Mouse (Mus musculus) liver, adult 2 months (tissue): ENCODE data around the gene Nap1l4. TPM values are rescaled to one million over a fixed set of nuclear protein-coding genes. Genes with fewer than 3 reads are reported as not detected.

Experiments used
- DNase-seq: peaks from one replicate; pipeline ENCODE4 v3.0.0-alpha.2; 2011; ENCODE audit warnings: low read depth, low spot score; ENCODE audit errors: extremely low read depth
- H3K27ac ChIP-seq: fragments of 200-500 bp; replicated peaks from 2 replicates; pipeline ENCODE4 v1.5.1; 2012; ENCODE audit warnings: low read depth, mild to moderate bottlenecking, control low read depth, inconsistent platforms, low read length; ENCODE audit not compliant: insufficient read depth
- H3K27me3 ChIP-seq: fragments of 200-500 bp; 2 replicates; pipeline ENCODE4 v1.6.1; 2012; ENCODE audit warnings: mild to moderate bottlenecking, moderate library complexity, low read length, inconsistent platforms; ENCODE audit not compliant: control insufficient read depth, insufficient read depth
- H3K36me3 ChIP-seq: fragments of 200-500 bp; 2 replicates; pipeline ENCODE4 v1.6.1; 2012; ENCODE audit warnings: low read length, inconsistent platforms; ENCODE audit not compliant: control insufficient read depth, insufficient read depth
- H3K4me1 ChIP-seq: fragments of 200-500 bp; 2 replicates; pipeline ENCODE4 v1.6.1; 2011; ENCODE audit warnings: low read length; ENCODE audit not compliant: control insufficient read depth, insufficient read depth
- H3K4me3 ChIP-seq: fragments of 200-500 bp; 2 replicates; pipeline ENCODE4 v1.5.1; 2011; ENCODE audit warnings: low read depth, mild to moderate bottlenecking, control low read depth, low read length, moderate library complexity; ENCODE audit not compliant: insufficient read depth
- H3K79me2 ChIP-seq: fragments of 200-500 bp; 2 replicates; pipeline ENCODE4 v1.6.1; 2012; ENCODE audit warnings: inconsistent platforms, mild to moderate bottlenecking, low read length, moderate library complexity; ENCODE audit not compliant: control insufficient read depth, insufficient read depth
- H3K9ac ChIP-seq: fragments of 200-500 bp; 2 replicates; pipeline ENCODE4 v1.6.1; 2012; ENCODE audit warnings: low read depth, mild to moderate bottlenecking, control low read depth, inconsistent platforms, low read length
- CTCF ChIP-seq: fragments of 200-500 bp; IDR thresholded peaks from 2 replicates; pipeline ENCODE4 v1.5.1; 2011; ENCODE audit warnings: low read depth, low read length, control low read depth
- POLR2A ChIP-seq: fragments of 200-500 bp; IDR thresholded peaks from 2 replicates; pipeline ENCODE4 v1.6.1; 2011; ENCODE audit warnings: low read length, control low read depth; ENCODE audit not compliant: insufficient read depth; ENCODE audit errors: extremely low read depth
- WGBS: fragments of 180-500 bp; shearing (Covaris S2); methylation state at CpG from one replicate; pipeline ENCODE4 v1.1.7; 2018; 5-methylcytosine and 5-hydroxymethylcytosine counted together
- polyA plus RNA-seq: library from polyadenylated mRNA; depleted of rRNA; stranded (reverse); fragments of >200 nt; gene quantifications from 2 replicates; pipeline ENCODE4 v1.2.3, GENCODE M21; 2012; rRNA removed
- total RNA-seq: library from RNA; depleted of rRNA; stranded (reverse); fragments of >200 nt; gene quantifications from 2 replicates; pipeline ENCODE4 v1.2.3, GENCODE M21; 2014; rRNA removed

Nap1l4 gene
- total and polyA plus RNA-seq, 2 experiments: 25.7 to 40.7 TPM

DNA sequence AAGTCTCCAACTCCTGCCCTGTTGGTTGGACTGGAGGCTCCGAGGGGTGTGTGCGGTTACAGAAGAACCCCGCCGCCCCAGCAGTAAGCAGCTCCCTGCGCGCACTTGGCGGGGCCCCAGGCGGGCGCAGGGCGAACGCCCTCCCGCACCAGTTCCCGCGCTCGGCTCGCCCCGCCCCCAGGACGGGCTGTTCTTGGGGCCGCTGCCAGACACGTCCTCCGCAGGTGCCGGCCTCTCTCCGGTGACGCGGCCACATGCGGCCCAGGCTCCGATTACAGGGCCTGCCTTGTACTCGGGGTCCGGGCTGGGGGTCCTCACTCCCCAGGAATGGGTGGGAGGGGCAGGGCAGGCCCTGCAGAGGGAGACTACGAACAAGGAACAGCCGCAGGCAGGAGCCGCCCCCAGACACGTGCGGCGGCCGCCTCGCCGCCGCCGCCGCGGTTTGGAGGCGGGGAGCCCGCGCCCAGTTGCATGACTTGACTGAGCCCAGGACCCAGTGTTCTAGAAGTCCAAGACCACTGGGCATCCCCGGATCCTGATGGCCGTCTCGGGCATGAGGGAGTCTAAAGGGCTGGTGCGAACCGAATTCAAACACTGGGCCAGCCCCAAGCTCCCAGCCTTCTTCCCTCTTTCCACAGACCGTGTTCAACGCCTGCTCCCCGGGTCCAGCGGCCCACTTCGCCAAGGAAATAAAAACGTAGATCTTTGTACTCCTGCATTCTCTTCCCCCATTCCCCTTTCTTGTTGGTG is 83.9 kb downstream of the Nap1l4 start:
- no peaks in the 10 kb centered on the region for H3K79me2 ChIP-seq
- TF ChIP-seq CTCF: no peak
- TF ChIP-seq POLR2A: no peak
- H3K4me1 ChIP-seq: no peaks in the 10 kb centered on the region; the same call in 1 of the 2 replicates
- H3K36me3 ChIP-seq: no peaks in the 10 kb centered on the region
- peaks cover 12% of the 10 kb centered on the region for H3K27me3 ChIP-seq
- 20% methylated on average over 52 of the region's 56 CpGs for WGBS
- no peak for DNase-seq
- peak overlapping the region; percentile 25; the same call in 1 of the 2 replicates for H3K9ac ChIP-seq
- no peak overlapping the region for H3K27ac ChIP-seq
- H3K4me3 ChIP-seq: peak overlapping the region; percentile 42; the same call in 1 of the 2 replicates

DNA sequence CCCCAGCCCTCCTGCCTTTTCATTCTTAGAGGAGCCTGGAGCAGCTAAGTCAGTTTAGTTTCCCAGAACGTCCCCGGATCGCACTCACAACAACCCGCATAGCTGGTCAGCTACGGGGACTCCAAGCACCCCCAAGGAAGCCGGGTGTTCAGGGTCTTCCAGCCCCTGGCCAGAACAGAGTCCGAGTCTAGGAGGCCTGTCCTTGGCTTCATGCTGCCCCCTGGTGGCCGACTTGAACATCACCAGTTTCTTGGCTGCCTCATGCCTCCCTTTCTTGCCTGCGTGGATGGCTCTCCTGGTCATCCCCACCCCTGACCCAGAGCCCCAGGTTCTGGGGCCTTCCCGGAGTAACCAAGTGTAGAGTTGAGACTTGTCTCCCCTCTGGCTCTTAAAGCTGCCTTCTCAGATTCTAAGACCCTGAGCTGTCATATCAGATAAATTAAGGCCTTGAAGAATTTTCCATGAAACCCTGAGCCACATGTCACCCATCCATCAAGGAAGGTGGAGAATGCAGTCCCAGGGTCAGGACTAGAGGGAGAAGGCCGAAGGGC is 85.0 kb downstream of the Nap1l4 start:
- Histone ChIP-seq H3K9ac (no peak overlapping the region), H3K27ac (no peak overlapping the region)

More for the DNA sequence above, 85.0 kb downstream of the Nap1l4 start:
- no peak overlapping the region for H3K4me3 ChIP-seq
- DNase-seq: peak; percentile 33
- no peaks in the 10 kb centered on the region for H3K79me2 ChIP-seq
- no peaks in the 10 kb centered on the region for H3K36me3 ChIP-seq
- TF ChIP-seq POLR2A: no peak
- TF ChIP-seq CTCF: peak; percentile 92
- WGBS: 28% methylated on average over 11 of the region's 11 CpGs
- peaks cover 22% of the 10 kb centered on the region for H3K27me3 ChIP-seq
- no peaks in the 10 kb centered on the region; the same call in 1 of the 2 replicates for H3K4me1 ChIP-seq

Other genes with a start within 250 kb of the Nap1l4 start
- 2.4 and 4.4 TPM in 2 replicates for gene Cdkn1c, start 88.1 kb downstream of the Nap1l4 start, total RNA-seq
- gene Cdkn1c, start 88.1 kb downstream of the Nap1l4 start, polyA plus RNA-seq: 2.2 and 5.2 TPM in 2 replicates
- 64.4 and 95.4 TPM in 2 replicates for gene Slc22a18, start 75.4 kb downstream of the Nap1l4 start, total RNA-seq
- 344 and 377 TPM in 2 replicates for gene Slc22a18, start 75.4 kb downstream of the Nap1l4 start, polyA plus RNA-seq
- 0.28 TPM in 1 of 2 replicates, not detected in the other for gene Phlda2, start 46.0 kb downstream of the Nap1l4 start, total RNA-seq
- gene Phlda2, start 46.0 kb downstream of the Nap1l4 start, polyA plus RNA-seq: 0.40 TPM in 1 of 2 replicates, not detected in the other
- gene Cars, start 51.0 kb upstream of the Nap1l4 start, total RNA-seq: 13.6 and 17.9 TPM in 2 replicates
- gene Cars, start 51.0 kb upstream of the Nap1l4 start, polyA plus RNA-seq: 15.2 and 20.0 TPM in 2 replicates
- gene Tnfrsf26, start 79.6 kb upstream of the Nap1l4 start, total RNA-seq: 0.37 and 0.87 TPM in 2 replicates
- gene Tnfrsf26, start 79.6 kb upstream of the Nap1l4 start, polyA plus RNA-seq: 0.12 and 0.26 TPM in 2 replicates
- 0.37 and 0.40 TPM in 2 replicates for gene Tnfrsf22, start 100.6 kb upstream of the Nap1l4 start, total RNA-seq
- gene Tnfrsf22, start 100.6 kb upstream of the Nap1l4 start, polyA plus RNA-seq: 0.68 and 0.93 TPM in 2 replicates
- 0.34 TPM in 1 of 2 replicates, not detected in the other for gene Tnfrsf23, start 136.8 kb upstream of the Nap1l4 start, total RNA-seq
- 0.49 and 0.54 TPM in 2 replicates for gene Tnfrsf23, start 136.8 kb upstream of the Nap1l4 start, polyA plus RNA-seq
- gene Osbpl5, start 207.9 kb upstream of the Nap1l4 start, total RNA-seq: 2.7 and 2.8 TPM in 2 replicates
- 3.0 and 3.8 TPM in 2 replicates for gene Osbpl5, start 207.9 kb upstream of the Nap1l4 start, polyA plus RNA-seq
- gene Mrgprg, start 217.9 kb upstream of the Nap1l4 start, total RNA-seq: not detected in 2 replicates
- 0.05 TPM in 1 of 2 replicates, not detected in the other for gene Mrgprg, start 217.9 kb upstream of the Nap1l4 start, polyA plus RNA-seq
- gene Mrgpre, start 235.4 kb upstream of the Nap1l4 start, total RNA-seq: 0.09 and 0.54 TPM in 2 replicates
- gene Mrgpre, start 235.4 kb upstream of the Nap1l4 start, polyA plus RNA-seq: 0.52 and 0.78 TPM in 2 replicates